Mouse (Mus musculus) liver, embryonic 14.5 days (tissue): ENCODE measurements around the gene Cmtm8.

Source experiments
- CTCF ChIP-seq: IDR thresholded peaks from 2 replicates; pipeline ENCODE4 v1.5.1; 2016; ENCODE audit warnings: antibody characterized with exemption, low read depth, control low read depth
- EP300 ChIP-seq: IDR thresholded peaks from 2 replicates; pipeline ENCODE4 v1.6.1; 2016; ENCODE audit warnings: antibody characterized with exemption, low read depth

- no peak for TF ChIP-seq CTCF
- TF ChIP-seq EP300: no peak
Measured at GRCm38 (mm10) chr9:114842886-114843285, 1.1 kb downstream of the Cmtm8 start.
